Mouse (Mus musculus): ENCODE results near the gene Dnlz. TPM values are rescaled to one million over a fixed set of nuclear protein-coding genes. Genes with fewer than 3 reads are reported as not detected.

Gene Dnlz
- polyA plus RNA-seq, 1 experiment from 2014 or later = 17.0 TPM

GRCm38 (mm10) chr2:26380131-26380771 is 28.3 kb upstream of the Dnlz start, which contains the start of gene Snapc4:
TSS of gene Snapc4 (minus strand) at chr2:26380653.
- ATAC-seq = peak; percentile 93
- Histone ChIP-seq H3K36me3 (peaks cover 74% of the 10 kb centered on the region), H3K4me1 (peaks cover 20% of the 10 kb centered on the region), H3K4me2 (peak within 1 kb of the TSS; percentile 95), H3K9me3 (replicated peaks) (no peaks in the 10 kb centered on the region), H3K27ac (peak within 1 kb of the TSS; percentile 77), H3K9ac (peak within 1 kb of the TSS; percentile 86), H3K4me3 (peak within 1 kb of the TSS; percentile 91), H3K27me3 (replicated peaks) (no peaks in the 10 kb centered on the region)
- WGBS (ENCODE audit: insufficient replicate concordance) = under 1% methylated on average over 38 of the region's 38 CpGs

- H3K4me2 ChIP-seq = no peak overlapping the region
- 87% methylated on average over 8 of the region's 8 CpGs for WGBS (ENCODE audit: insufficient replicate concordance)
- no peak for ATAC-seq
Measured at GRCm38 (mm10) chr2:26372396-26372795, 20.5 kb upstream of the Dnlz start.

GRCm38 (mm10) chr2:26368572-26368971 is 16.7 kb upstream of the Dnlz start:
- no peaks in the 10 kb centered on the region for H3K27me3 ChIP-seq (replicated peaks)
- no peak overlapping the region for H3K4me2 ChIP-seq
- H3K4me3 ChIP-seq = no peak overlapping the region
- ATAC-seq = no peak
- peaks cover 100% of the 10 kb centered on the region for H3K36me3 ChIP-seq
- H3K27ac ChIP-seq = no peak overlapping the region
- no peaks in the 10 kb centered on the region for H3K4me1 ChIP-seq
- no peak overlapping the region for H3K9ac ChIP-seq
- H3K9me3 ChIP-seq (replicated peaks) = no peaks in the 10 kb centered on the region
- WGBS (ENCODE audit: insufficient replicate concordance) = 68% methylated on average over 1 of the region's 1 CpGs

More at GRCm38 (mm10) chr2:26372396-26372795, 20.5 kb upstream of the Dnlz start:
- H3K36me3 ChIP-seq = peaks cover 100% of the 10 kb centered on the region
- H3K9ac ChIP-seq = no peak overlapping the region
- no peak overlapping the region for H3K4me3 ChIP-seq
- H3K27me3 ChIP-seq (replicated peaks) = no peaks in the 10 kb centered on the region
- no peaks in the 10 kb centered on the region for H3K4me1 ChIP-seq
- no peak overlapping the region for H3K27ac ChIP-seq
- H3K9me3 ChIP-seq (replicated peaks) = no peaks in the 10 kb centered on the region

GRCm38 (mm10) chr2:26367911-26368310 is 16.0 kb upstream of the Dnlz start:
- ATAC-seq = no peak
- H3K27ac ChIP-seq = no peak overlapping the region
- H3K27me3 ChIP-seq (replicated peaks) = no peaks in the 10 kb centered on the region
- H3K4me2 ChIP-seq = no peak overlapping the region
- no peak overlapping the region for H3K4me3 ChIP-seq
- H3K9me3 ChIP-seq (replicated peaks) = no peaks in the 10 kb centered on the region
- no peaks in the 10 kb centered on the region for H3K4me1 ChIP-seq
- 86% methylated on average over 6 of the region's 6 CpGs for WGBS (ENCODE audit: insufficient replicate concordance)
- H3K36me3 ChIP-seq = peaks cover 100% of the 10 kb centered on the region
- H3K9ac ChIP-seq = no peak overlapping the region

- no peak overlapping the region for H3K27ac ChIP-seq
- H3K9ac ChIP-seq = no peak overlapping the region
- H3K4me2 ChIP-seq = no peak overlapping the region
- 80% methylated on average over 10 of the region's 10 CpGs for WGBS (ENCODE audit: insufficient replicate concordance)
- no peaks in the 10 kb centered on the region for H3K27me3 ChIP-seq (replicated peaks)
- H3K4me1 ChIP-seq = no peaks in the 10 kb centered on the region
- H3K9me3 ChIP-seq (replicated peaks) = no peaks in the 10 kb centered on the region
- no peak for ATAC-seq
- H3K4me3 ChIP-seq = no peak overlapping the region
- peaks cover 76% of the 10 kb centered on the region for H3K36me3 ChIP-seq
Measured at GRCm38 (mm10) chr2:26364738-26365465, 13.0 kb upstream of the Dnlz start.

GRCm38 (mm10) chr2:26363481-26363880 is 11.6 kb upstream of the Dnlz start:
- Histone ChIP-seq H3K4me3 (no peak overlapping the region), H3K36me3 (peaks cover 62% of the 10 kb centered on the region)

GRCm38 (mm10) chr2:26362991-26363390 is 11.1 kb upstream of the Dnlz start:
- Histone ChIP-seq H3K27ac (no peak overlapping the region), H3K36me3 (peaks cover 57% of the 10 kb centered on the region), H3K9me3 (replicated peaks) (no peaks in the 10 kb centered on the region), H3K4me2 (no peak overlapping the region), H3K4me1 (0 out of 2 replicates have a peak, but pooled peaks cover 4% of the 10 kb centered on the region), H3K4me3 (no peak overlapping the region), H3K9ac (no peak overlapping the region), H3K27me3 (replicated peaks) (no peaks in the 10 kb centered on the region)
- no peak for ATAC-seq
- 77% methylated on average over 5 of the region's 5 CpGs for WGBS (ENCODE audit: insufficient replicate concordance)

More at GRCm38 (mm10) chr2:26363481-26363880, 11.6 kb upstream of the Dnlz start:
- H3K4me2 ChIP-seq = no peak overlapping the region
- no peak overlapping the region for H3K9ac ChIP-seq
- H3K4me1 ChIP-seq = 0 out of 2 replicates have a peak, but pooled peaks cover 4% of the 10 kb centered on the region
- H3K27me3 ChIP-seq (replicated peaks) = no peaks in the 10 kb centered on the region
- H3K27ac ChIP-seq = no peak overlapping the region
- ATAC-seq = no peak
- H3K9me3 ChIP-seq (replicated peaks) = no peaks in the 10 kb centered on the region
- WGBS (ENCODE audit: insufficient replicate concordance) = 74% methylated on average over 5 of the region's 5 CpGs

GRCm38 (mm10) chr2:26360772-26361171 is 8.9 kb upstream of the Dnlz start, which contains the start of gene Card9:
TSS of gene Card9 (minus strand) at chr2:26360918.
- Histone ChIP-seq H3K9ac (no peak within 1 kb of the TSS), H3K27me3 (replicated peaks) (no peaks in the 10 kb centered on the region), H3K4me2 (peak within 1 kb of the TSS; percentile 14; the same call in 1 of the 2 replicates), H3K27ac (no peak within 1 kb of the TSS), H3K36me3 (peaks cover 35% of the 10 kb centered on the region), H3K4me1 (0 out of 2 replicates have a peak, but pooled peaks cover 4% of the 10 kb centered on the region), H3K9me3 (replicated peaks) (no peaks in the 10 kb centered on the region), H3K4me3 (no peak within 1 kb of the TSS; the same call in 1 of the 2 replicates)
- ATAC-seq = no peak
- 19% methylated on average over 3 of the region's 3 CpGs for WGBS (ENCODE audit: insufficient replicate concordance)

- no peaks in the 10 kb centered on the region for H3K27me3 ChIP-seq (replicated peaks)
- H3K9ac ChIP-seq = no peak overlapping the region
- H3K4me1 ChIP-seq = 0 out of 2 replicates have a peak, but pooled peaks cover 4% of the 10 kb centered on the region
- 37% methylated on average over 6 of the region's 6 CpGs for WGBS (ENCODE audit: insufficient replicate concordance)
- H3K9me3 ChIP-seq (replicated peaks) = no peaks in the 10 kb centered on the region
- H3K27ac ChIP-seq = no peak overlapping the region
- no peak overlapping the region; the same call in 1 of the 2 replicates for H3K4me3 ChIP-seq
- peak overlapping the region; percentile 14; the same call in 1 of the 2 replicates for H3K4me2 ChIP-seq
- no peak for ATAC-seq
- peaks cover 27% of the 10 kb centered on the region for H3K36me3 ChIP-seq
Measured at GRCm38 (mm10) chr2:26359983-26360382, 8.1 kb upstream of the Dnlz start.

GRCm38 (mm10) chr2:26358667-26359320 is 6.9 kb upstream of the Dnlz start:
- Histone ChIP-seq H3K4me2 (no peak overlapping the region), H3K4me3 (no peak overlapping the region), H3K27me3 (replicated peaks) (no peaks in the 10 kb centered on the region), H3K9ac (no peak overlapping the region), H3K36me3 (peaks cover 15% of the 10 kb centered on the region), H3K27ac (no peak overlapping the region), H3K9me3 (replicated peaks) (no peaks in the 10 kb centered on the region), H3K4me1 (0 out of 2 replicates have a peak, but pooled peaks cover 4% of the 10 kb centered on the region)
- peak; percentile 10; the same call in 1 of the 2 replicates for ATAC-seq
- WGBS (ENCODE audit: insufficient replicate concordance) = 75% methylated on average over 13 of the region's 13 CpGs

- H3K27ac ChIP-seq = no peak overlapping the region
- peaks cover 11% of the 10 kb centered on the region for H3K4me1 ChIP-seq
- no peak overlapping the region for H3K4me2 ChIP-seq
- no peaks in the 10 kb centered on the region for H3K27me3 ChIP-seq (replicated peaks)
- 64% methylated on average over 15 of the region's 15 CpGs for WGBS (ENCODE audit: insufficient replicate concordance)
- no peak for ATAC-seq
- no peaks in the 10 kb centered on the region for H3K9me3 ChIP-seq (replicated peaks)
- no peak overlapping the region for H3K9ac ChIP-seq
- H3K36me3 ChIP-seq = peaks cover 2% of the 10 kb centered on the region
- H3K4me3 ChIP-seq = no peak overlapping the region
Measured at GRCm38 (mm10) chr2:26357484-26357883, 5.6 kb upstream of the Dnlz start.
